Mouse (Mus musculus) cerebellum, postnatal 14 days (tissue): ENCODE data around the gene Pcp4l1.
"Not testable (repeated sequence)": the region's sequence is repeated elsewhere in the genome, so short reads cannot be mapped to it uniquely, and the experiment has no call there.

Source experiments
- DNase-seq, 2 experiments: peaks; one replicate each; pipeline ENCODE4 v3.0.0; 2021; ENCODE audit warnings: mixed read lengths in 2 of 2

The Pcp4l1 gene

DNA sequence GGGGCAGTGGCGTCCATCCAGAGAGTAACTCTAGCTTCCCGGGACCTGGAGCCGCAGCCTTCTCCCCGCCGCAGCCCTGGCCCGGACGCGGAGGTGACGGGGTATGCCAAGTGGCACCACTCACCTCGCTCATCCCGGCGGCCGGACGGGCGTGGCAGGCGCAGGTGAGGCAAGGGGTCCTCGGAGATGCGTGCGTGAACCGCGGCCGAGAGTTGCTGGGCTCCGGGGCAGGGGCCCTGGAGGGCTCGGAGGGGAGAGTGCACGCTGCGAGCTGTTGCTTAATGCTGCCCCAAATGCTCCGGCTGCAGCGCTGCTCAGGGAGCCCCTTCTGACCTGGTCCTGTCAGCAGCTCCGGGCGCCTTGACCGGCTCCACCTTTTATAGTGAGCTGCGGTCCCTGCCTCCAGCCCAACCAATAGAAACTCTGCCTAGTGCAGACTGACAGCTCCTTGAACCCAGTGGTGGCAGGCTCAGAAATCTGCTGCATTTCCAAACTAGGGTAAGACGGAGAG lies at the start of gene Pcp4l1:
TSS of gene Pcp4l1 (minus strand) at position 382 of the 511 bp plus-strand sequence.
- DNase-seq: peak; percentile 66 to 68

GRCm38 (mm10) chr1:171245353-171245752 lies 49.3 kb upstream of the Pcp4l1 start:
- DNase-seq: no peak

DNA sequence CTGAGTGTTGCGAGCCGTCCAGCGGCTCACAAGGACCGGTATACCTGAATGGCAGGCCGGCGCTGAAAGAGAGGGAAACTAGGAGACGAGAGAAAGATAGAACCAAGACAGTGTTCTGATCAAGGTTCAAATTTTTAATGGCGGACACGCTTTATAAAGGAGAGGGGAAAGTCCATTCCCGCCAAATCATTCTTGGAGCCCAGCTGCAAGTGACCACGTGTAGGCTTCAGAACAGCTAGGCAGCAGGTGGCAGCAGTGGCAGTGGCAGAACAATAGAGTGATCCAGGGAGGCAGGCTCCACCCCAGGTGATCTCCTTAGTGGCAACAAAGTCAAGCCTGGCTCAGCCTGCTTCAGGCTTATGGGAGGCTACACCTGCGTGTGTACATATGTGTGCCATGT lies 45.9 kb upstream of the Pcp4l1 start:
- DNase-seq: not testable (repeated sequence)

DNA sequence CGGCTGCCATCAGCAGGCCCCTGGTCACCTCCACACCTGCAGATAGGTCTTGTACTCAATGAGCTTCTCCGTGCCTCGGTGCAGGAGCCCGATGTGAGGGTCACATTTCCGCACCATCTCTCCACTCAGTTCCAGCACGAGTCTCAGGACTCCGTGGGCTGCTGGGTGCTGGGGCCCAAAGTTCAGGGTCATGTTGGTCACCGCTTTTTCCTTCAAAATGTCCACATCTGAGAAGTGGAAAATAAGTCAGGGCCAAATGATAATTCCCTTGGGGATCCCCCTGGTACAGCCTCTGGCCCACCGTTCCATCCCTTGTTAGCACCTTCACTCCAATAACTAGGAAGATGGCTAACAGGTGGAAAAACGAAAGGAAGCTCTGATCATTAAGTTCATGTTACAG lies 44.8 kb upstream of the Pcp4l1 start:
- no peak for DNase-seq

- no peak for DNase-seq
Measured at GRCm38 (mm10) chr1:171239992-171240744, 44.1 kb upstream of the Pcp4l1 start.

- peak; percentile 66 to 77 for DNase-seq
Measured at GRCm38 (mm10) chr1:171238463-171238862, 42.4 kb upstream of the Pcp4l1 start.

GRCm38 (mm10) chr1:171237438-171237837 lies 41.4 kb upstream of the Pcp4l1 start:
- DNase-seq: no peak

- no peak for DNase-seq
Measured at GRCm38 (mm10) chr1:171235791-171236190, 39.7 kb upstream of the Pcp4l1 start.

- no peak for DNase-seq
Measured at GRCm38 (mm10) chr1:171234538-171234937, 38.5 kb upstream of the Pcp4l1 start.

DNA sequence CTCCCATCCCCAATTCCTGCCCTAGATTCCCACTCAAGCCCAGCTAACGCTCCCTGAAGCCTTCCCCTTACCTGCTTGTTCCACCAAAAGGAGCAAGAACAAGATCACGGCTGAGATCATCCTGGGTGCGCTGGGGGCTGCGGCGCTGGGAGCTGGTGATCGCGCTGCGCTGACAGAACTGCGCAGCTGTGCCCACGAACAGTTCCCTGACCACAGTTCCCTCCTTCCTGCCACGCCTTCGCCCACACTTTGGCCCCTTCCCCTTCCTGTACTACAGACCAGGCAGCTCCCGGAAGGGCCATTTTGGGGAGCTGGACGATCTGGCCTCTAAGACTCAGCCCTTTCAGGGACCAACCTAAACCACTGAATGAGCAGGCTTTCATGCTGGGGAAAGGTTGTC lies 38.1 kb upstream of the Pcp4l1 start, which contains the start of gene Fcer1g:
TSS of gene Fcer1g (minus strand) at position 240 of the 400 bp plus-strand sequence.
- no peak for DNase-seq

DNA sequence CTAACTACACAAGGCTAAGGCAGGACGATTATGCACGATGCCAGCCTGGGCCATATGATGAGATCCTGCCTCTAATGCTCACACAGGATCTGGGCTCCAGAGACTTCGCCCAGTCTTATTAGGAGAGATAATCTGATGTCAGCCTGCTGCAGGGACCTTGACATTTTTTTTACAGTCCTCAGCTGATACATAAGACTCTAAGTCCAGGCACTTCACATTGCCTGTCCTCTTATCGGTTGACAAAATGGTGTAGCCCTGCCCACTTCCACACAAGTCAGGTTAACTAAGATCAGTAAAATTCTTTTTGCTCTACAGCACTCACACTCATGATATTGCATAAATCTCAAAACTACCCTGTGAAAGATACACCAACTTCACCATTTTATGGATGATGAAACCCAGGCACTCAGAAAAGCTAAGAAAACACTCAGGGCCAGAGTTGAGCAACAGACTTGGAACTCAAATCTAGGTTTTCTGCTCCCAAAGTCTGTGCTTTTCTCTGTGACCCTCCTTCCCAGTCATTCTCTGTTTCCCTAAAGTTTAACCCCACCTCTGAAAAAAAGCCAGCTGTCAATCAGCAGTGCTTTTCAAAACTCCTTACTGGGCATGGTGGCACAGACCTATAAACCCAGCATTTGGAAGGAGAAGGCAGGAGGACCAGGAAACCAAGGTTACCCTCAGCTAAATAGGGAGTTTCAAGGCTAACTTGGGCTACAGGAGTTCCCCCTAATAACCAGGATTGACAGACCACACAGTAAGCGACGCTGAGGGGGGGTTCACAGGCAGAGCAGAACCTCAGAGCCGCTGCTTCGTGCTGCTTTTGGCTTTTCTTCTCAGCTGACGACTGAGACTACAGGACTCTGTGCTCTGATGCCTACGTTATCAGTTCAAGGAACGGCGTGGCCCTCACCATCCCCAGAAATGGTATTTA lies 37.0 kb upstream of the Pcp4l1 start:
- no peak for DNase-seq

DNA sequence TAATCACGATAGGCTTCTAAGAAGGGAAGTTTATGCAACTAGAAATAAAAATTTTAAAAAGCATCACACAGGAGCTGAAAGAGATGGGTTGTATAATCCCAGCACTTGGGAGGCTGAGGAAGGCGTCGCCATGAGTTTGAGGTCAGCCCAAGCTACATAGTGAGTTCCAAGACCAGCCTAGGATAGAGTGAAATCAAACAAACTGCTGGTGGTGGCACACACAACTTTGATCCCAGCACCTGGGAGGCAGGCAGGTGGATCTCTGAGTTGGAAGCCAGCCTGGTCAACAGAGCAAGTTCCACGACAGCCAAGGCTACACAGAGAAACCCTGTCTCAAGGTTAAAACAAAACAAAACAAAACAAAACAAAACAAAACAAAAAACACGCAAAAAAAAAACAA lies 36.3 kb upstream of the Pcp4l1 start:
- no peak for DNase-seq

DNA sequence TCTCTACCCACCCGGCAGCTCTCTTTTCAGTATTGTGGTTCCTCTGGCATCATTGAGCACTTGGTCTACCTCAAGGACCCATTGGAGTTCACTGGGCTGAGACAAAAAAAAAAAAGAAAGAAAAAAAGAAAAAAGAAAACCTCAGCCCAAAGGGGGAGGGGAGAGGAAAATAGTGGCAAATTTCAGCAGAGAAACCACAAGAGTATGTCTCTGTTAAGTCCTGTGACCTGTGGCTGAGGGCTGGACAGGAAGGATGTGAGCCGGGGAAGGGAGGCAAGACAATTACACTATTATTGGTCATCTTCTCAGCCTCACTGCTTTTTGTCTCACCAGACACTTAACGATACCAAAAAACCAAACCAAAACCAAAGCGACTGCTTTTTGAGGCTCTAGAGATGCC lies 35.8 kb upstream of the Pcp4l1 start:
- DNase-seq: no peak

- DNase-seq: no peak
Measured at GRCm38 (mm10) chr1:171230215-171230614, 34.1 kb upstream of the Pcp4l1 start.

GRCm38 (mm10) chr1:171229750-171230149 lies 33.7 kb upstream of the Pcp4l1 start:
- DNase-seq: no peak

DNA sequence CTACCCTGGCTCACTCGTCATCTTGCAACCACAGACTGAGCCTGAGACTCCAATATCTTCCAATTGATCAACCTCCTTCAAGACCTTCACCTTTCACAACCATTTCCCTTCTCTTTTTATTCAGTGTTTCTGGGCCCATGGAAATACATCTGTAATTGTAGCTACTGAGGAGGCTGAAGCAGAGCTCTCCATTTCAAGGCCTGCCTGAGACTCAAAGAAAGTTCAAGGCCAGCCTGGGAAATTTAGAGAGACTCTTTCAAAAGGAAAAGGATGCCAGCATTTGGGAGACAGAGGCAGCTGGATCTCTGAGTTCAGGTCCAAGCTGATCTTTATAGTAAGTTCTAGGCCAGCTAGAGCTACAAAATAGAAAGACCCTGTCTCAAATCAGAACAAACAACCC lies 31.8 kb upstream of the Pcp4l1 start:
- no peak for DNase-seq

- no peak for DNase-seq
Measured at GRCm38 (mm10) chr1:171226780-171227179, 30.7 kb upstream of the Pcp4l1 start.

- DNase-seq: no peak
Measured at GRCm38 (mm10) chr1:171224857-171225256, 28.8 kb upstream of the Pcp4l1 start, which contains the start of gene Apoa2. TSS of gene Apoa2 (plus strand) at chr1:171225054.

GRCm38 (mm10) chr1:171223796-171224195 lies 27.7 kb upstream of the Pcp4l1 start:
- no peak for DNase-seq

GRCm38 (mm10) chr1:171223168-171223567 lies 27.1 kb upstream of the Pcp4l1 start:
- DNase-seq: no peak

DNA sequence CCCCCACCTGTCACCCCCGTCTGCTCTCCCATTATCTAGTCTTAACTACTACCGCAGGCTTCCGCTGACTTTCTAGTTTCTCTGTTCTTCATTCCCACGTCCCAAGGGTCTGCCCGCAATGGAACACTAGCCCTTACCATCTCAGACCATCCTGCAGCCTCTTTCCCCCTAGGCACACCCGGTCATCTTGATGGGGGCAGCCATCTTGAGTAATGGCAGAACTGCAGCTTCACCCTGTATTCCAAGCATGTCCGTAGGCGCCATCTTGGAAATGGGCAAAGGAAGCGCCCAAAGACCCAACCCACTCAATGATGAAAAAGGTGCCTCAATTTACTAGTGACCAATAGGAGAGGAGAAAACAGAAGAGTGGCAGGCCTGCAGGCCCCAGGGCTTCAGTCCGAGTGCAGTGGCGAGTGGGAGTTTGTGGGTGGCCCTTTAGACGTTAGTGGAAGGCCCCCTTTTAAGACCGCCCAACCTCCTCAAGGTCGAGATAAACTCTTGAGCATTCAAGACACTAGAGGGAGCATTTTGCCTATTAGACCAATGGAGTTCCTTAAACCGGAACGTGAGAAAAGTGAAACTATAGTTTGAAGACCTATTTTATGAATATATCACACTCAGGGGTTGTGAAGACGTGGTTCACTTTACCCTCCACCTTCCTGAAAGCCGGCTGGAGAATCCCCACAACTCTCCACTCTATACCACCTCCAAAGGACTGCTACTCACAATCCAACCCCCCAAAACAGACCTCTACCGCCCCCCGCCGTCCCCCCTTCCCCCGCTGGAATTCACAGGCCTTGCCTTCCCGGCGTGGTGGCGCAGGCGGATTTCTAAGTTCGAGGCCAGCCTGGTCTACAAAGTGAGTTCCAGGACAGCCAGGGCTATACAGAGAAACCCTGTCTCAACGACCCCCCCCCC lies 26.4 kb upstream of the Pcp4l1 start, which contains the start of gene Tomm40l:
TSS of gene Tomm40l (minus strand) at position 277 of the 918 bp plus-strand sequence.
- DNase-seq: peak; percentile 89 to 92
